Mouse (Mus musculus) WW6 (cell line): ENCODE measurements around the gene Gm5475.

Source experiments
- DNase-seq: peaks from one replicate; pipeline ENCODE4 v3.0.0-alpha.2; 2013; ENCODE audit warnings: low read depth, low spot score

The Gm5475 gene

GRCm38 (mm10) chr15:100413306-100413705 lies 8.6 kb upstream of the Gm5475 start:
- no peak for DNase-seq

GRCm38 (mm10) chr15:100414011-100414410 lies 7.9 kb upstream of the Gm5475 start:
- DNase-seq, result no peak

GRCm38 (mm10) chr15:100414942-100415341 lies 7.0 kb upstream of the Gm5475 start:
- DNase-seq, result no peak

- DNase-seq, result no peak
These were observed 6.3 kb upstream of the Gm5475 start for GRCm38 (mm10) chr15:100415684-100416083.

- no peak for DNase-seq
These were observed 4.0 kb upstream of the Gm5475 start for GRCm38 (mm10) chr15:100417854-100418450.

GRCm38 (mm10) chr15:100419311-100419710 lies 2.6 kb upstream of the Gm5475 start:
- DNase-seq, result no peak

- DNase-seq, result no peak
These were observed 1.8 kb upstream of the Gm5475 start for GRCm38 (mm10) chr15:100419901-100420745.

GRCm38 (mm10) chr15:100421059-100421757 lies 739 bp upstream of the Gm5475 start:
- DNase-seq, result no peak

GRCm38 (mm10) chr15:100422476-100422875 lies 529 bp downstream of the Gm5475 start:
- DNase-seq, result no peak

- peak; percentile 74 for DNase-seq
These were observed 1.2 kb downstream of the Gm5475 start for GRCm38 (mm10) chr15:100422899-100423860.

- DNase-seq, result no peak
These were observed 2.0 kb downstream of the Gm5475 start for GRCm38 (mm10) chr15:100423916-100424315.

GRCm38 (mm10) chr15:100424396-100425122 lies 2.6 kb downstream of the Gm5475 start, which contains the start of gene Slc11a2:
TSS of gene Slc11a2 (minus strand) at chr15:100425072.
- no peak for DNase-seq

GRCm38 (mm10) chr15:100428296-100428905 lies 6.5 kb downstream of the Gm5475 start:
- DNase-seq, result no peak

- no peak for DNase-seq
These were observed 8.1 kb downstream of the Gm5475 start for GRCm38 (mm10) chr15:100429959-100430565.

- no peak for DNase-seq
These were observed 11.3 kb downstream of the Gm5475 start for GRCm38 (mm10) chr15:100433234-100433633.

- DNase-seq, result no peak
These were observed 14.2 kb downstream of the Gm5475 start for GRCm38 (mm10) chr15:100436112-100436511.

GRCm38 (mm10) chr15:100436518-100436917 lies 14.6 kb downstream of the Gm5475 start:
- DNase-seq, result no peak

- no peak for DNase-seq
These were observed 21.4 kb downstream of the Gm5475 start for GRCm38 (mm10) chr15:100443126-100443922.

- DNase-seq, result no peak
These were observed 24.9 kb downstream of the Gm5475 start for GRCm38 (mm10) chr15:100446887-100447286.
